In genomic region chr4:53884351-53885245, GRCm38 (mm10) we compare ENCODE assay signal across 10 mouse cellular contexts. TPM values are rescaled to one million over a fixed set of nuclear protein-coding genes. Genes with fewer than 3 reads are reported as not detected.
DNase-seq lines count a peak whose midpoint lies in the region; ATAC-seq and TF ChIP-seq lines count a peak whose summit lies in the region.
"Had no signal": no experiment of that assay in that cellular context is flagged by ENCODE, and none has a peak within 500 bp of the region (broad histone marks: within the 10 kb centered on the region; RNA-seq: fewer than 3 reads in every experiment).

No protein-coding gene starts in this region.

- H3K27me3 ChIP-seq in liver, adult 2 months (ENCODE audit: control insufficient read depth, insufficient read depth, low read length), result no peaks in the 10 kb centered on the region
- no peaks in the 10 kb centered on the region for H3K27me3 ChIP-seq in liver, embryonic 12.5 days (replicated peaks)
- H3K27me3 ChIP-seq in hindbrain, embryonic 13.5 days, result no peaks in the 10 kb centered on the region
- H3K27me3 ChIP-seq: embryonic facial prominence, embryonic 12.5 days; limb, embryonic 15.5 days had no signal

- no peak for ATAC-seq in liver, embryonic 12.5 days
- ATAC-seq in hindbrain, embryonic 13.5 days (ENCODE audit: low FRiP score), result peak; percentile 57; the same call in 1 of the 2 replicates

- TF ChIP-seq CTCF in liver, adult 2 months (IDR thresholded peaks at IDR 0.05; ENCODE audit: low read depth, low read length), result peak; percentile 23; the same call in 1 of the 2 replicates
- TF ChIP-seq CTCF in cortical plate, adult 2 months (IDR thresholded peaks at IDR 0.05; ENCODE audit: extremely low read depth, insufficient read depth, low read length), result peak; percentile 63; the same call in 1 of the 2 replicates

- no peaks in the 10 kb centered on the region for H3K36me3 ChIP-seq in liver, adult 2 months (ENCODE audit: control insufficient read depth, insufficient read depth, low read length)
- no peaks in the 10 kb centered on the region for H3K36me3 ChIP-seq in liver, embryonic 12.5 days
- no peaks in the 10 kb centered on the region for H3K36me3 ChIP-seq in hindbrain, embryonic 13.5 days
- H3K36me3 ChIP-seq: embryonic facial prominence, embryonic 12.5 days; limb, embryonic 15.5 days had no signal

- H3K4me3 ChIP-seq in liver, adult 2 months (ENCODE audit: insufficient read depth, low read depth, low read length), result no peak overlapping the region
- H3K4me3 ChIP-seq in liver, embryonic 12.5 days, result no peak overlapping the region
- H3K4me3 ChIP-seq in cortical plate, adult 2 months (ENCODE audit: insufficient read depth, low read length), result no peak overlapping the region
- H3K4me3 ChIP-seq in hindbrain, embryonic 13.5 days, result no peak overlapping the region
- H3K4me3 ChIP-seq: embryonic facial prominence, embryonic 12.5 days; limb, embryonic 15.5 days had no signal

- H3K4me1 ChIP-seq in liver, adult 2 months (ENCODE audit: control insufficient read depth, insufficient read depth, low read length), result 0 out of 2 replicates have a peak, but pooled peaks cover 5% of the 10 kb centered on the region
- H3K4me1 ChIP-seq in liver, embryonic 12.5 days, result no peaks in the 10 kb centered on the region
- H3K4me1 ChIP-seq in cortical plate, adult 2 months (ENCODE audit: control insufficient read depth, insufficient read depth, low read length), result 0 out of 2 replicates have a peak, but pooled peaks cover 2% of the 10 kb centered on the region
- H3K4me1 ChIP-seq in hindbrain, embryonic 13.5 days (replicated peaks), result peaks cover 11% of the 10 kb centered on the region

- no peak overlapping the region for H3K4me2 ChIP-seq in liver, embryonic 12.5 days
- H3K4me2 ChIP-seq in hindbrain, embryonic 13.5 days, result no peak overlapping the region
- H3K4me2 ChIP-seq: embryonic facial prominence, embryonic 12.5 days; limb, embryonic 15.5 days had no signal

- no peaks in the 10 kb centered on the region for H3K9me3 ChIP-seq in liver, embryonic 12.5 days (replicated peaks)
- no peaks in the 10 kb centered on the region for H3K9me3 ChIP-seq in hindbrain, embryonic 13.5 days
- H3K9me3 ChIP-seq: embryonic facial prominence, embryonic 12.5 days; limb, embryonic 15.5 days had no signal

- DNase-seq in liver, adult 2 months (ENCODE audit: extremely low read depth, low read depth, low spot score), result peak; percentile 77
- DNase-seq in MN1 (ENCODE audit: low spot score), result peak; percentile 40
- DNase-seq in left cerebral cortex, postnatal 4 days, result peak; percentile 24
- peak; percentile 77 for DNase-seq in retina, embryonic 14.5 days (ENCODE audit: low spot score)
- DNase-seq in spleen, adult 12 weeks (ENCODE audit: low spot score), result no peak

- no peak for TF ChIP-seq POLR2A in liver, adult 2 months (IDR thresholded peaks at IDR 0.05; ENCODE audit: extremely low read depth, insufficient read depth, low read length)
- TF ChIP-seq POLR2A in cortical plate, adult 2 months (IDR thresholded peaks at IDR 0.05; ENCODE audit: extremely low read depth, insufficient read depth, low read length), result no peak

- intact Hi-C loops in left cerebral cortex, postnatal 4 days (cut with DNase I), result loop anchor here (5.0 kb wide), 2 partner anchors 1063 to 1358 kb away; partner anchors contain the start of gene Zfp462

- H3K9ac ChIP-seq in liver, adult 2 months (ENCODE audit: low read depth, low read length), result no peak overlapping the region
- H3K9ac ChIP-seq in liver, embryonic 12.5 days, result no peak overlapping the region
- H3K9ac ChIP-seq in hindbrain, embryonic 13.5 days, result no peak overlapping the region
- H3K9ac ChIP-seq: embryonic facial prominence, embryonic 12.5 days; limb, embryonic 15.5 days had no signal

- H3K27ac ChIP-seq in liver, adult 2 months (replicated peaks; ENCODE audit: insufficient read depth, low read depth, low read length), result no peak overlapping the region
- H3K27ac ChIP-seq in liver, embryonic 12.5 days, result no peak overlapping the region
- H3K27ac ChIP-seq in cortical plate, adult 2 months (ENCODE audit: insufficient read depth, low read length), result no peak overlapping the region
- no peak overlapping the region for H3K27ac ChIP-seq in hindbrain, embryonic 13.5 days
- H3K27ac ChIP-seq: embryonic facial prominence, embryonic 12.5 days; limb, embryonic 15.5 days had no signal

- 37% methylated on average over 14 of the region's 14 CpGs for WGBS in liver, adult 2 months
- WGBS in liver, embryonic 12.5 days (ENCODE audit: insufficient replicate concordance), result 58% methylated on average over 14 of the region's 14 CpGs
- 67% methylated on average over 14 of the region's 14 CpGs for WGBS in hindbrain, embryonic 13.5 days

- no peaks in the 10 kb centered on the region for H3K79me2 ChIP-seq in liver, adult 2 months (ENCODE audit: control insufficient read depth, insufficient read depth, low read length)

RNA-seq across cellular contexts. Expression of gene Tmem38b, which starts 58.8 kb away (rescaled TPM):
- 29.5 and 33.2 TPM in 2 replicates for total RNA-seq in liver, adult 2 months (2014; rRNA removed)
- polyA plus RNA-seq in liver, adult 2 months (2012; rRNA removed), result 37.3 and 44.7 TPM in 2 replicates
- polyA plus RNA-seq in liver, embryonic 12.5 days (2016; fragmentation: Nextera tagmentation; extraction: Ambion mirVana), result 3.0 and 3.3 TPM in 2 replicates
- polyA plus RNA-seq in cortical plate, adult 2 months (2012; rRNA removed), result 6.6 and 7.3 TPM in 2 replicates
- 7.7 and 7.9 TPM in 2 replicates for polyA plus RNA-seq in hindbrain, embryonic 13.5 days (2015; fragmentation: Nextera tagmentation; extraction: Ambion mirVana)
- total RNA-seq in left cerebral cortex, postnatal 4 days (2021), result 10 to 100 TPM in 1 of 2 experiments, 1 to 10 TPM in 1; 8.2 to 11.2 TPM
